Mouse (Mus musculus): ENCODE results near the gene Slx1b.
A peak's percentile ranks its signal among the peaks of the same experiment; 100 is the strongest.
"Not testable (repeated sequence)": the region's sequence is repeated elsewhere in the genome, so short reads cannot be mapped to it uniquely, and the experiment has no call there.

Slx1b gene

DNA sequence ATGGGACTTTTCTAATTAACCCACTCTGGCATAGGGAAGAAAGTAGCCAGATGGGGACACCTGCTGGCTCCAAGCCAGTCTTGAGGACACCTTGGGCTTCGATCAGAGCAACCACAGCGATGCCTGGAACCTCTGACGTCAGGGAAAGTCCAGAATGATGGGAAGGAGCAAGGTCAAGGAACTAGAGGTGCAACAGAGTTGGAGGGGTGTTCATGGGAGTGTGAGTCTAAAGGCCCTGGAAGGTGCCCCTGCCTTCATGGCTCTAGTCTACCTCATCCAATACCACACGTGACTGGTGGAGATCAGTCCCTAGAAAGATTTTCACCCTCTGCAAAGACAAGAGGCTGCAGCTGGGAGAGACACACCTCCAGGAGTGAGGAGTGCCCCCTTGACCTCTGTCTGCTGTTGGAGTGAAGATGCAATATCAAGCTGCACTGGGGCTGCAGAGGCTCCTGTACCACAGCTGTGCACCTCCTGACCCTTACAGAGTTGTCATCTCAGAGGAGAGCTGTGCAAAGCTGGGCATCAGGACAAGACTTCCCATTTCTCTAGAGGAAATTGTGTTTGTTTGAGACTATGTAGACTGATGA, 18.9 kb downstream of the Slx1b start:
- DNase-seq (ENCODE audit: low spot score in 2 of 2): no peak

DNA sequence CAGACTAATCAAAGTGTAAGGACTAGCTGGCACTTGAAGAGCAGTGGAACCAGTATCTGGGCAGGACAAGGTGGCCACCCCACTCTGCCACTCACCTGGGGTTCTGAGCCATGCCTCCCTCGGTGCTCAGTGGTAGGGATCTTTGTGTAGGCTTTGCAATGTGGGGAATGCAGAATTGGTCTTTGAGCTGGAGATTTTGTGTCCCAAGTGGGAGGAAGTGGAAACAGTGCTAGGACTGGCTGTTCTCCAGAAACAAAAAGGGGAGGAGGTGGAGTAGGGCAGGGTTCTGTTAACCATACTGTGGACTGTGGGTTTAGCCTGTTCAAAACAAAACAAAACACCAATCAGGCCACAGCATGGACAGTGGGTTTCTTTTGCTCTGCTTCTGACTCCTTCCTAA, 19.4 kb downstream of the Slx1b start, which contains the start of gene Sult1a1:
Gene Sult1a1, minus strand, starts transcription at position 226 of the 400 bp plus-strand sequence.
- DNase-seq (ENCODE audit: low spot score in 2 of 2): no peak

- DNase-seq (ENCODE audit: low spot score in 2 of 2): no peak
Measured at GRCm38 (mm10) chr7:126675104-126675503, 20.5 kb downstream of the Slx1b start.

DNA sequence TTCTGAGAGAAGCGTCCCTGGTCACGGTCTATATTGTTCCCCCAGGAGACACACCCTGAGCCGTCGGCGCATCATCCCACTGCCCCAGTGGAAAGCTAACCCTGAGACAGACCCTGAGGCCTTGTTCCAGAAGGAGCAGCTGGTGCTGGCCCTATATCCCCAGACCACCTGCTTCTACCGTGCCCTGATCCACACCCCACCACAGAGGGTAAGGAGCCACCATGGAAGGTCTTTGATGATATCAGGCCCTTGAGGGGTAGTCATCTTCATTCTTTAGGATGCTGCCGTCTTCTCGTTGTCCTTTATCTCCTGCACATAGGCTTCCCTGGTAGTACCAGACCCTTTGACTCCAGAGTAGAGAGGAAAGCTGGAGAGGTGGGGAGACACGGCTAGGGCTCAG, 23.5 kb downstream of the Slx1b start:
- DNase-seq (ENCODE audit: low spot score in 2 of 2): no peak

DNA sequence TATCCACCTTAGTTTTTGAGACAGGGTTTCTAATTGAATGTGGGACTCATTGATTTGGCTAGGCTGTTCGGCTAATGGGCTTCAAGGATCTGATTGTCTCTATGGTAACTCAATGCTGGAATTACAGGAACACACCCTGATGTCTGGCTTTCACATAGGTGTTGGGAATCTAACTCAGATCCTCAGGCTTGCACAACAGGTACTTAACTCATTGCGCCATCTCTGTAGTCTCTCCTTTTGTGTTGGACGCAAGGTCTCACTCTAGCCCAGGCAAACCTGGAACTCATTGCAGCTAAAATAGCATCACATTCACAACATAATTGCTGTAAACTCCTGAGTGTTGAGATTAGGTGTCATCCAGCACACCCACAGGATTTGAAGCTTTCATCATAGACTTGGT, 25.4 kb downstream of the Slx1b start:
- no peak for DNase-seq (ENCODE audit: low spot score in 2 of 2)

DNA sequence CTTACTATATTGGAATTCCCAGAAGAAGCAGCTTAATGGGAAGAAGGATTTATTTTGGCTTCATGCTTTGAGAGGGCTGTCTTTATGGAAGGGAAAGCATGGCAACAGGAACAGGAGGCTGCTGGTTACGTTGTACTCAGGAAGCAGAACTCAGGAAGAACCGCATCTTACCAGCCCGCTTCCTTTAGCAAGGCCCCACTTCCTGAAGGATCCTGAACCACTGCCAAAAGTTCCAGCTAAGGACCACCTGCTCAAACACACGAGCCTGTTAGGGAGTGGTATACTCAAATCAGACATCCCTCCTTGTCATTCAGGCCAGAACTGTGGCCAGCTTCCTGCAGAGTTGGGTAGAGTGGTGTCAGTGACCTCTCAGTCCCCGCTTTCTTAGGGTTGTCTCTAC, 27.1 kb downstream of the Slx1b start:
- DNase-seq (ENCODE audit: low spot score in 2 of 2): no peak

DNA sequence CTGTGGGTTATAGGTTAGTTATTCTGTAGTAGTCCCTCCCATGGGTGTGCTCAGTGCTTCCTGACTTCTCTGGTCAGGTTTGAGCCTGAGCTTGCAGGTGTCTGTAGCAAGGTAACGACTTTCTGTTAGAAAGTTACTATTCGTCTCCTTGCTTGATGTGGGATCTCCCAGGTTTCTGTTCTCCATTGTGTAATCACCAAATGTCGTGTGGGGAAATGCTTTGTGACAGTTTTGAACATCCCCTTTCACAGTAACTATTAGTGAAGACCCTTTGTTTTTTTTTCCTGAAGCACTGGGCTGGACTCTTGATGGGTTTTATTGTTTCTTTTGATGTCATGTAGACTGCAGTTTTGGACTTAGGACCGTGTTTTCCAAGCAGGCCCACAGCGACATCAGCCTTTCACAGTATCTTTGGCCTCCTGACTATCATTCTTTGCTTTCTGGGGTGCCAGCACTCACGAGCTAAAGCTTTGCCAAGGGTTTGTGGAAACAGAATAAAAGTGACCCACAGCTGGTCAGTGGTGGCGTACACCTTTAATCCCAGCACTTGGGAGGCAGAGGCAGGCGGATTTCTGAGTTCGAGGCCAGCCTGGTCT, 28.0 kb downstream of the Slx1b start:
- no peak for DNase-seq (ENCODE audit: low spot score in 2 of 2)

DNA sequence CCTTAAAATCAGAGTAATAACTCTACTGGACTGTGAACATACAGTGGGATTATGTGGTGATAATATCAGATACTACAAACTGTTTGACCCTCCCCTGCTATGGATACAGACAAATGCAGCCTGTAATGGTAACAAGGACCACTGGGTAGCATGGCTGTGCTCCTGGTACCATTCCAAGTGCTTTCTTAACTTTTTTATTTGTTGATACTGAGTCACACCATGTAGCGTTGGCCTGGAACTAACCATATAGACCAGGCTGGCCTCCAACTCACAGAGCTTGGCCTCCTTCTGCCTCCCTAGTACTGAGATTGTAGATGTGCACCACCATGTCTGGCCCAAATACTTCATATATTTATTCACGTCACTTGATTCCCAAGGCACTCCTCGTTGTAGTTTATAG, 30.3 kb downstream of the Slx1b start:
- DNase-seq (ENCODE audit: low spot score in 2 of 2): no peak

DNA sequence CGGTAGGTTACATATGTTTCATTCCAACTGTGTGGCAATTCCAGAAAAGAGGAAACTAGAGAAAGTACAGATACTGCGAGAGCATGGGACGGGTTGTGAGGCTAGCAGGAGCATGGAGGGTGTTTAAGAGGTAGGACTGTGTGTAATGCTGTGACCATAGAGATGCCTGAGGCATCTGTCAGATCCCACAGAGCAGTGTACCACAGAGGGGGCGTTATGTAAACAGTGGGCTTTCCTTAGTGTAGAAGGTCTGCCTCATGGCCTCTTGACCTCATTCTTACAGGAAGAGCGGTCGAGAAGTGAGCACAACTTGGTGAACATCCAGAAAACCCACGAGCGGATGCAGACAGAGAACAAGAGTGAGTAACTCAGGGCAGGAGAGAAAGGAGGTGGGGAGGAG, 31.9 kb downstream of the Slx1b start:
- no peak for DNase-seq (ENCODE audit: low spot score in 2 of 2)

DNA sequence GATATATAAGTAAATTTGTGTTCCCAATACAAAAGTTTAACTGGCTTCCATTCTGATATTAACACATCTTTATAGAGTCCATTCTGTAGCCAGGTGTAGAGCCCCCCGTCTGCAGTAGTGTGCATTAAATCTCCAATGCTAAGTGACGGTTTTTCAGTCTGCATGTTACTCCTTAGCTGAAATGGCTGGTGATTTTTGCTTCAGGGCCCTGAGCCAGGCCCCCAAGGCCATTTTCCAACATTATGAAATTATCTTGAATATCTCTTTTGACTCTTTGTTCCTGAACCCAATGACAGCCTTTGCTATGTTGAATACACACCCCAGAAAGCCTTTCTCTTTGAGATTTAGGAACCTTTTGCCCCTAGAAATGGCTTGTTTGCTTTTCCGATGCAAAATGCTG, 35.8 kb downstream of the Slx1b start:
- DNase-seq (ENCODE audit: low spot score in 2 of 2): no peak

DNA sequence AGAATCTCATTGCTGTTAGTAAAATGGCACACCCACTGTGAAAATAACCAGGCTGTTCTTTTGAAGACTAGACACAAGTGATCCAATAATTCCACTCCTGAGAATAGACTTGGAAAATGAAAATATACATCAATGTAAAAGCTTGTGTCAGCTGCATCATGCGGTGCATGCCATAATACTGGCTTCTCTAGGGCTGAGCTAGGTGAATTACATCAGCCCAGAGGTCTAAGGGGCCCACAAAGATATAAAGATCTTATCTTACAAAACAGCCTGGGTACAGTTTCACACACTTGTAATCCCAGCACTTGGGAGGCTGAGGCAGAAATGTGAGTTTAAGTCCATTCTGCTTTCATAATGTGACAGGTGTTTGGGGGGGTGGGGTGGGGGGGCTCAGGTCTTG, 38.1 kb downstream of the Slx1b start:
- no peak for DNase-seq (ENCODE audit: low spot score in 2 of 2)

- no peak for DNase-seq (ENCODE audit: low spot score in 2 of 2)
Measured at GRCm38 (mm10) chr7:126655695-126656094, 39.9 kb downstream of the Slx1b start.

DNA sequence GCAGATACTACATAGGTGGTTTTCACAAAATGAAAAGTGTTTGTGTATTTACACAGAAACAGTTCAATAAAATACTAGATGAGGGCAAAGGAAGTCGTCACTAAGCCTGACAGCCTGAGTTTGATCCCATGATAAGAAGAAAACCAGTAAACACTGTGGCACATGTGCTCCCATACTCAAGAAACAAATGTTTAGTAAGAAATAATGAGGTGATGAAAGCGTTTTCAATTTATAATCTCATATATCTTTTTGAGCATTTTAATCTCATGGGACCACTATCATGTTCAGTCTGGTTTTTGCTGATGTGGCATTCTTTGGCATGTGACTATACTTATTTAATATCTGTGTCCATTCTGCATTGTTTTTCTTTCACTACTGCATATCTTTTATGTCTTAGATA, 41.6 kb downstream of the Slx1b start:
- no peak for DNase-seq (ENCODE audit: low spot score in 2 of 2)

GRCm38 (mm10) chr7:126650852-126651251, 44.7 kb downstream of the Slx1b start:
- DNase-seq (ENCODE audit: low spot score in 2 of 2): no peak

- DNase-seq (ENCODE audit: low spot score in 2 of 2): peak; percentile 88 to 91
Measured at GRCm38 (mm10) chr7:126649231-126650051, 46.1 kb downstream of the Slx1b start, which contains the start of gene Sgf29. Sgf29 (plus strand) TSS chr7:126649309.

GRCm38 (mm10) chr7:126648486-126648885, 47.1 kb downstream of the Slx1b start:
- DNase-seq (ENCODE audit: low spot score in 2 of 2): no peak

GRCm38 (mm10) chr7:126645708-126646107, 49.9 kb downstream of the Slx1b start:
- no peak for DNase-seq (ENCODE audit: low spot score in 2 of 2)

DNA sequence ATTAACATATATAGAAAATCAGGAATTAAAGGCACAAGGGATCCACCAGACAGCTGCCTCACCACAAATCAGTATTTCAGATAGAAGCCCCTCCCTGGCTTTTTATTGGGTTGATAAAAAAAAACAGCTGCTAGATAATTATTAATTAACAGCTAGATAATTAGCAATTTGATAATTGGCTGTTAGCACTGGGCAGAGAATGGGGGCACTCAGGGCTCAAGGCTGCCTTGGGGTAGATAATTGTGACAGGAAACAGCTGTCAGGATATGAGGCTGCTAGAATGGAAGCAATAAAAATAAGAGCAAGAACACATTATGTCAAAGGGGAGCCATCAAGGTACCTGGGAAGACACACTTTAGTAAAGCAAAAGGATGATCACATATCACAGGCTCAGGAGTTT, 50.7 kb downstream of the Slx1b start:
- DNase-seq (ENCODE audit: low spot score in 2 of 2): no peak

GRCm38 (mm10) chr7:126644345-126644744, 51.2 kb downstream of the Slx1b start:
- DNase-seq (ENCODE audit: low spot score in 2 of 2): no peak

GRCm38 (mm10) chr7:126643244-126643617, 52.4 kb downstream of the Slx1b start:
- not testable (repeated sequence) for DNase-seq (ENCODE audit: low spot score in 2 of 2)

GRCm38 (mm10) chr7:126642545-126643243, 52.9 kb downstream of the Slx1b start:
- no peak for DNase-seq (ENCODE audit: low spot score in 2 of 2)
